Mouse (Mus musculus) embryonic fibroblast, embryonic 13.5 days (primary cell): ENCODE measurements around the gene Fam50b.

Experiments used
- CTCF ChIP-seq: IDR thresholded peaks from 2 replicates; pipeline ENCODE4 v1.5.1; 2011; ENCODE audit warnings: mild to moderate bottlenecking, control low read depth, low read length, moderate library complexity, borderline replicate concordance; ENCODE audit not compliant: insufficient read depth
- POLR2A ChIP-seq: IDR thresholded peaks from 2 replicates; pipeline ENCODE4 v1.6.1; 2011; ENCODE audit warnings: low read depth, mild to moderate bottlenecking, control low read depth, low read length, moderate library complexity

- no peak for TF ChIP-seq CTCF
- no peak for TF ChIP-seq POLR2A
These were observed 49.5 kb upstream of the Fam50b start for GRCm38 (mm10) chr13:34685008-34685765.
